Mouse (Mus musculus) large intestine, adult 2 months (tissue): ENCODE measurements at regions not wholly inside any gene's neighbourhood (a gene's known extent, or its start where the extent isn't known, plus 50 kb on each side); places are given as distances from the start of the nearest gene placed in this dataset.

Source experiments
- DNase-seq: peaks from one replicate; pipeline ENCODE4 v3.0.0-alpha.2; 2012; ENCODE audit warnings: low read depth, low spot score
- WGBS: fragments of 180-500 bp; shearing (Covaris S2); methylation state at CpG from one replicate; pipeline ENCODE4 v1.1.7; 2018; 5-methylcytosine and 5-hydroxymethylcytosine counted together

GRCm38 (mm10) chr7:142835319-142835718 lies 92.1 kb upstream of the Ins2 start:
- no peak for DNase-seq
- WGBS: 64% methylated on average over 1 of the region's 1 CpGs

- no peak for DNase-seq
- 13% methylated on average over 2 of the region's 2 CpGs for WGBS
Observed at GRCm38 (mm10) chr7:142830969-142831673, 87.9 kb upstream of the Ins2 start.

GRCm38 (mm10) chr7:142810711-142811110 lies 67.5 kb upstream of the Ins2 start:
- DNase-seq: no peak
- WGBS: 76% methylated on average over 4 of the region's 4 CpGs

- DNase-seq: peak; percentile 16
- WGBS: 29% methylated on average over 6 of the region's 6 CpGs
Observed at GRCm38 (mm10) chr7:142799424-142799823, 56.2 kb upstream of the Ins2 start.

GRCm38 (mm10) chr7:142794481-142794880 lies 51.3 kb upstream of the Ins2 start:
- WGBS: 14% methylated on average over 2 of the region's 2 CpGs

More at GRCm38 (mm10) chr7:142794481-142794880, 51.3 kb upstream of the Ins2 start:
- DNase-seq: no peak
